Mouse (Mus musculus): ENCODE measurements around the gene Grsf1. TPM values are rescaled to one million over a fixed set of nuclear protein-coding genes. Genes with fewer than 3 reads are reported as not detected.

Gene Grsf1
- polyA plus RNA-seq, 1 experiment from 2014 or later, result 32.8 TPM

DNA sequence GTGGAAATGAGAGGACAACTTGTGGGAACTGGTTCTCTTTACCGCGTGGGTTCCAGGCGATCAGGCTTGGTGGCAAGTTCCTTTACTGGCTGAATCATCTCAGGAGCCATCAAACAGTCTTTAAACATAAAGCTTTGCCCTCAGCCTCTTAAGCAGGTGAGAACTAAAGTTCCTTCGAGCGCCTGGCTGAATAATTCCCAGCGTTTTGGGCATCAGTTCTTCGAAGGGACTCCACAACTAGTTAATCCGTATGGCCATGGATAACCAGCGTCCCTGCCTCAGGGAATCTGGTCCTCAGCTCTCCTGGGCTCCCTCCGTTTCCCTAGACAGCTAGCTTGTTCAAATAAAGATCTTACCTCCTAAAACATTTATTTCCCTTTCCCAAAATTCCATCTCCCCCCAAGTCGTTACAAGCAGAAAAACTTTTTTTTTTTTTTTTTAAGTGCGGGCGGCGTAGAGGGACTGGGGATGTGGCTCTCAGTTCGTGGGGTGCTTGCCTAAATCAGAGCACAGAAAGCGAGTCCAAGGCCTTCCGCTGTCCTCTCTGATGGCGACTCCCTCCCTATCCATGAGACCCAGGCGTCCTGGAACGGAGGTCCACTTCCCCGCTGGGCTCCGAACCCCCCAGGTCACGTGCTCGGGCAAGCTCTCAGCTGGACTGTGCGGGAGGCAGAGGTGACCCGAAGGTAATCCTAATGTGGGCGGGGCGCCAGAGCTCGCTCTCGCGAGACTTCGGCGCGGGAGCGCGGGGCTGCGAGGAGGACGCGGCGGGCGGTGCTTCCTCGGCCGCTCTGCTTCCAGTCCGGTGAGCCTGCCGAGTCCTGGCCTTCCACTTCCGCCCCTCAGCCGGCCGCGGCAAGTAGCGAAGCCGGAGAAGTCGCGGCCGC lies 44.4 kb upstream of the Grsf1 start, which contains the start of gene Mob1b:
Mob1b (plus strand) TSS at position 740 of the 887 bp plus-strand sequence.
- under 1% methylated on average over 38 of the region's 54 CpGs for WGBS
- Histone ChIP-seq H3K9me3 (ENCODE audit: control insufficient read depth, low read length) (no peaks in the 10 kb centered on the region), H3K4me2 (replicated peaks; ENCODE audit: low read depth) (peak within 1 kb of the TSS; percentile 91), H3K36me3 (ENCODE audit: control insufficient read depth, insufficient read depth, low read length) (no peaks in the 10 kb centered on the region), H3K4me3 (ENCODE audit: low read depth, low read length) (peak within 1 kb of the TSS; percentile 100), H3K27ac (replicated peaks) (peak within 1 kb of the TSS; percentile 97), H3K4me1 (replicated peaks; ENCODE audit: control insufficient read depth, insufficient read depth) (no peaks in the 10 kb centered on the region; the same call in 1 of the 2 replicates), H3K27me3 (ENCODE audit: control insufficient read depth, insufficient read depth, low read length) (no peaks in the 10 kb centered on the region), H3K9ac (ENCODE audit: low read length) (peak within 1 kb of the TSS; percentile 98)
- TF ChIP-seq CTCF (IDR thresholded peaks at IDR 0.05; ENCODE audit: low read depth), result 0 out of 2 replicates have a peak, but pooled peaks have one; percentile 7
- peak; percentile 96 for TF ChIP-seq EP300 (optimal IDR thresholded peaks at IDR 0.05)
- ATAC-seq (ENCODE audit: low FRiP score, low TSS enrichment) (peak; percentile 98), DNase-seq (ENCODE audit: low spot score) (peak; percentile 98)

- no peaks in the 10 kb centered on the region for H3K4me1 ChIP-seq (replicated peaks; ENCODE audit: control insufficient read depth, insufficient read depth)
- no peaks in the 10 kb centered on the region for H3K36me3 ChIP-seq (ENCODE audit: control insufficient read depth, insufficient read depth, low read length)
- DNase-seq (ENCODE audit: low spot score), result no peak
- H3K9me3 ChIP-seq (ENCODE audit: control insufficient read depth, low read length), result no peaks in the 10 kb centered on the region
- ATAC-seq (ENCODE audit: low FRiP score, low TSS enrichment), result no peak
- no peak overlapping the region for H3K27ac ChIP-seq (replicated peaks)
- TF ChIP-seq EP300 (optimal IDR thresholded peaks at IDR 0.05) (no peak), CTCF (IDR thresholded peaks at IDR 0.05; ENCODE audit: low read depth) (no peak)
- H3K4me2 ChIP-seq (replicated peaks; ENCODE audit: low read depth), result no peak overlapping the region
- no peaks in the 10 kb centered on the region for H3K27me3 ChIP-seq (ENCODE audit: control insufficient read depth, insufficient read depth, low read length)
- WGBS, result 82% methylated on average over 2 of the region's 2 CpGs
- no peak overlapping the region for H3K9ac ChIP-seq (ENCODE audit: low read length)
- H3K4me3 ChIP-seq (ENCODE audit: low read depth, low read length), result no peak overlapping the region
Measured at GRCm38 (mm10) chr5:88716983-88717382, 41.0 kb upstream of the Grsf1 start.

DNA sequence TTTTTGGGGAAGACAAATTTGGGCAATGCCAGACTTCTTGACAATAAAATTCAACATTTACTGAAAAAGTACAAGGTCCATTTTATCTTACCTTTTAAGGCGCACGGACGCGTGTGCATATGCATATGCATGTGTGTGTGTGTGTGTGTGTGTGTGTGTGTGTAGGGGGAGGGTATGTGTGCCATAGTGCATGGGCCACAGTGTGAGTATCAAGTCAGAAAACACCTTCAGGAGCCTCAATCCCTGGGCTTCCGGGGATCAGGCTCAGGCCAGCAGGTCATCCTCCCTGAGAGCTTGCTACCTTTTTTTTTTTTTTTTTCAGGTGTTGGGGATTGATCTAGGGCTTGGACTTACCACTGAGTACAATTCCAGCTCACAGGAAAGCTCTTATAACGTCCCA lies 36.4 kb upstream of the Grsf1 start:
- H3K36me3 ChIP-seq (ENCODE audit: control insufficient read depth, insufficient read depth, low read length), result no peaks in the 10 kb centered on the region
- no peaks in the 10 kb centered on the region for H3K27me3 ChIP-seq (ENCODE audit: control insufficient read depth, insufficient read depth, low read length)
- TF ChIP-seq CTCF (IDR thresholded peaks at IDR 0.05; ENCODE audit: low read depth), result no peak
- H3K4me1 ChIP-seq (replicated peaks; ENCODE audit: control insufficient read depth, insufficient read depth), result no peaks in the 10 kb centered on the region
- ATAC-seq (ENCODE audit: low FRiP score, low TSS enrichment), result no peak
- DNase-seq (ENCODE audit: low spot score), result no peak
- WGBS, result 63% methylated on average over 6 of the region's 6 CpGs
- peak overlapping the region; percentile 69 for H3K27ac ChIP-seq (replicated peaks)
- no peaks in the 10 kb centered on the region for H3K9me3 ChIP-seq (ENCODE audit: control insufficient read depth, low read length)
- H3K9ac ChIP-seq (ENCODE audit: low read length), result no peak overlapping the region
- H3K4me2 ChIP-seq (replicated peaks; ENCODE audit: low read depth), result no peak overlapping the region; the same call in 1 of the 2 replicates
- no peak overlapping the region for H3K4me3 ChIP-seq (ENCODE audit: low read depth, low read length)

DNA sequence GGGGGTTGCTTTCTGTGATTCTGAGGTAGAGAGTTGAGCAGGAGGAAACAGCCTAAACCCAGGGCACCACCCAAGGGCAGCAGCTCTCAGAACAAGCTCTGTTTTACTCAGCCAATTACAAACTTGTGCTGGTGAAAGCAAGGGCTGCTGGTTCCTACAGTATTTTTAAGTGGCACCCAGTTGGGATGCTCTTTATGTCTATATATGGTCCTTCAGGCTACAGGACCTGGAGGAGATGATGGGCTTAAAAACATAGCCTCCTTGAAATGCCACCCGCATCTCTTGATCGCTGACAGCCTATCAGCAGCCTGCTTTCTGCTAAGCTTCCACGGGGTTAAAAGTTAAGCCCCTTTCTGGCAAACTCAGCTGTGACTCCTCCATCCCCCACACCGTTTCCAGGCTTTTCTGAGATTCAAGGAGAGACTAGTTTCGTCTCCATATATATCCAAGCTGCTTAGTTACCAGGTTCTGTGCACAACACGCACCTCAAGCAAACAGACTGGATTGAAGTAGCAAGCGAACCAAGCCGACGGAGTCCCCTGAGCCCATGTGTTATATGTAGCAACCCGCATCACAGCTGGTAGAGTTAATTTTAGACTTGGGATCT lies 35.8 kb upstream of the Grsf1 start:
- WGBS, result 20% methylated on average over 10 of the region's 10 CpGs
- Histone ChIP-seq H3K27me3 (ENCODE audit: control insufficient read depth, insufficient read depth, low read length) (no peaks in the 10 kb centered on the region), H3K4me2 (replicated peaks; ENCODE audit: low read depth) (peak overlapping the region; percentile 14; the same call in 1 of the 2 replicates), H3K4me3 (ENCODE audit: low read depth, low read length) (0 out of 2 replicates have a peak overlapping the region, but pooled peaks have one; percentile 4), H3K36me3 (ENCODE audit: control insufficient read depth, insufficient read depth, low read length) (no peaks in the 10 kb centered on the region), H3K4me1 (replicated peaks; ENCODE audit: control insufficient read depth, insufficient read depth) (no peaks in the 10 kb centered on the region), H3K9me3 (ENCODE audit: control insufficient read depth, low read length) (no peaks in the 10 kb centered on the region), H3K27ac (replicated peaks) (peak overlapping the region; percentile 69), H3K9ac (ENCODE audit: low read length) (no peak overlapping the region)
- ATAC-seq (ENCODE audit: low FRiP score, low TSS enrichment), result peak; percentile 76; the same call in 1 of the 2 replicates
- no peak for DNase-seq (ENCODE audit: low spot score)
- TF ChIP-seq EP300 (optimal IDR thresholded peaks at IDR 0.05) (no peak), CTCF (IDR thresholded peaks at IDR 0.05; ENCODE audit: low read depth) (no peak)

DNA sequence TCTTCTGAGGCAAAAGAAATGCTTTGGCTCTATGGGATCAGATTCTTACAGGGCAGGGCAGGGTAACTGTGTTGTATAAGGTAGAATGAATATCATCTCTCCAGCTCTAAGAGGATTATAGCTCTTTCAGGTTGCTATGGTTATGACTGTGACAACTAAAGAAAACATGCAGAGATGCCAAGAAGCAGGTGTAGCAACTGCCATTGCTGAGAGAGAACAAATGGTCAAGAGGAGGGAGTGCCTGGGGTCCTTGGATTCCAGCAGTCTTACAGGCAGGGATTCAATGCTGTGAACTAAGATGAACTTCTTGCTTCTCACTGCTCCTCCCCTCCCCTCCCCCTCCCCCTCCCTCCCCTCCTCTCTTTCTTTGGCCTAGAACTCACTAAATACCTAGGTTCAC lies 35.2 kb upstream of the Grsf1 start:
- Histone ChIP-seq H3K9ac (ENCODE audit: low read length) (no peak overlapping the region), H3K27me3 (ENCODE audit: control insufficient read depth, insufficient read depth, low read length) (no peaks in the 10 kb centered on the region), H3K4me3 (ENCODE audit: low read depth, low read length) (no peak overlapping the region), H3K4me2 (replicated peaks; ENCODE audit: low read depth) (no peak overlapping the region), H3K4me1 (replicated peaks; ENCODE audit: control insufficient read depth, insufficient read depth) (no peaks in the 10 kb centered on the region), H3K27ac (replicated peaks) (peak overlapping the region; percentile 69), H3K36me3 (ENCODE audit: control insufficient read depth, insufficient read depth, low read length) (no peaks in the 10 kb centered on the region), H3K9me3 (ENCODE audit: control insufficient read depth, low read length) (no peaks in the 10 kb centered on the region)
- ATAC-seq (ENCODE audit: low FRiP score, low TSS enrichment), result peak; percentile 80
- TF ChIP-seq EP300 (optimal IDR thresholded peaks at IDR 0.05) (no peak), CTCF (IDR thresholded peaks at IDR 0.05; ENCODE audit: low read depth) (no peak)
- DNase-seq (ENCODE audit: low spot score), result no peak

DNA sequence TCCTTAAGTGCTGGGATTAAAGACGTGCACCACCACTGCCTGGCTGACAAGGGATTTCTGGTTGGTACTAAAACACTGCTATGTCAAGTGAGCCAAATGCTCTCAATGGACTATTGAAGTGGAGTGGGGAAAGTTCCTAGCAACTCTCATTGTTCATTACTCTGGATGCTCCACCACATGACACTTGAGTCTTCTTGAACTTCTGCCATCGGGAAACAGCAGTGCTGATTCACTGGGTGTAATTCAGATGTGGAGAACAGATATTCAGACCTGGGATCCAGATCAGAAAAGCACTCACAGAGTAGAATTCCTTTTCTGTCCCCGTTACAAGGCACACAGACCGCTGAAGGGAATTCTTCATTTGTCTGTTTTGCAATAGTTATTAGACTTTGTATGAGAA lies 27.6 kb upstream of the Grsf1 start:
- DNase-seq (ENCODE audit: low spot score) (no peak), ATAC-seq (ENCODE audit: low FRiP score, low TSS enrichment) (no peak)
- WGBS, result 75% methylated on average over 4 of the region's 4 CpGs
- Histone ChIP-seq H3K9me3 (ENCODE audit: control insufficient read depth, low read length) (no peaks in the 10 kb centered on the region), H3K36me3 (ENCODE audit: control insufficient read depth, insufficient read depth, low read length) (no peaks in the 10 kb centered on the region), H3K4me3 (ENCODE audit: low read depth, low read length) (no peak overlapping the region), H3K27ac (replicated peaks) (no peak overlapping the region), H3K4me2 (replicated peaks; ENCODE audit: low read depth) (no peak overlapping the region), H3K4me1 (replicated peaks; ENCODE audit: control insufficient read depth, insufficient read depth) (no peaks in the 10 kb centered on the region), H3K9ac (ENCODE audit: low read length) (no peak overlapping the region), H3K27me3 (ENCODE audit: control insufficient read depth, insufficient read depth, low read length) (no peaks in the 10 kb centered on the region)
- TF ChIP-seq CTCF (IDR thresholded peaks at IDR 0.05; ENCODE audit: low read depth), result no peak

All from stomach, postnatal 0 days (tissue).